Mouse (Mus musculus): ENCODE results near the gene Gpatch2. TPM values are rescaled to one million over a fixed set of nuclear protein-coding genes. Genes with fewer than 3 reads are reported as not detected.

Gpatch2 gene
- polyA plus RNA-seq, 1 experiment, result 5.9 TPM

DNA sequence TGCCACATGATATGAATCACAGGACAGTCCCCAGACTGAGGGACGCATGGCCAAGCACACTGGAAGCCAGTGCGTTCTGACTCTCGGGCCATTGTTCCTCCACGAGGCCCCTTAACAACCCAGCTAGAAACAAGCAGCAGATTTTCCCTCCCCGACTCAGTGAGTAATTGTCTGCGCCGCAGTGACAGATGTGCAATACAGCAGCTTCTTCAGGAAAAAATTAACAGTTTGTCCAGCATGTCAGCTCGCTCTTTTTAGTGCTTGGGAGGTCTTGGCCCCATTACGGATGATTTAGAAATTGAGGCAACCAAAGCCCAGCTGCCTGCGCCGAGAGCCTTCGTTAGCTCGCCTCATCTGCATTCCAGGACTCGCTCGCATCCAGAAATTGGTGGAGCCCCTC is 140.9 kb downstream of the Gpatch2 start:
- Histone ChIP-seq H3K4me1 (ENCODE audit: control insufficient read depth, insufficient read depth, insufficient read length, low read length) (no peaks in the 10 kb centered on the region), H3K27ac (replicated peaks; ENCODE audit: low read depth, low read length) (no peak overlapping the region), H3K4me3 (ENCODE audit: insufficient read depth, low read depth, low read length) (no peak overlapping the region)

DNA sequence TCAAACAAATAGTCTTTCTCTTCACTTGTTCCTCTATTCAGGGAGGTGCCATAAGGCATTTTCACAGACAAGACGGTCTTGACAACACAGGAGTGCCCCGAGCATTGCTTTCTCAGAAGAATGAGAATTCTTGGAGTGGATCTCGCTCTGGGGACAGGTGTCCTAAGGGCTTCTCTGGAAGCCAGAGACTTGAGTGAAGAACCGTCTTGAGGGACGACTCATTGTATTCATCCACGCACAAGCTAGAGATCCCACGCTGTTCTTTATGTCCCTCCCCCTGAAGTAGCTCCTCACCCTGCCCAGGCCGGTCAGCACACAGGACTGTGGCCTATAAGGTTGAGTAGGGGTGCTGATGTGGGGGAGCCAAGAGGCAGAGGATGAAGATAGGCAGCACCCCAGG is 141.6 kb downstream of the Gpatch2 start:
- no peaks in the 10 kb centered on the region for H3K4me1 ChIP-seq (ENCODE audit: control insufficient read depth, insufficient read depth, insufficient read length, low read length)
- H3K27ac ChIP-seq (replicated peaks; ENCODE audit: low read depth, low read length), result no peak overlapping the region
- no peak overlapping the region for H3K4me3 ChIP-seq (ENCODE audit: insufficient read depth, low read depth, low read length)

DNA sequence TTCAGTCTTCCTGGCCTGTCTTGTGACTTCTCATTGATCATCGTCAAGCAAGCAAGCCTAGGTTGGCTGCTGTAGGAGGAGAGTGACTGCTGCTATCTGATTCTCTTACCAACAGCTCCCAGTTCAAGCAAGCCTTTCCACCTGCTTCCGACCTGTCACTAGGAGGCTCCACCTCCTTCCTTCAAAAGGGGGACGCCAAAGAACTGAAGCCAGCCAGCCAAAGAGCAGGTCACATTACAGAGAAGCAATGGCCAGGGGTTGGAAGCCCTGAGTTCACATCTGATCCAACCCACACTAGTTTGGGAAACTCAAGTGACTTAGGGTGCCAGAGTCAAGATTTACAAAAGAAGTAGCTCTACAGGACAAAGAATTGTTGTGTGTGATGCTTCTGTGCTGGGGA is 144.9 kb downstream of the Gpatch2 start:
- H3K4me1 ChIP-seq (ENCODE audit: control insufficient read depth, insufficient read depth, insufficient read length, low read length), result no peaks in the 10 kb centered on the region
- H3K27ac ChIP-seq (replicated peaks; ENCODE audit: low read depth, low read length), result no peak overlapping the region
- H3K4me3 ChIP-seq (ENCODE audit: insufficient read depth, low read depth, low read length), result no peak overlapping the region

DNA sequence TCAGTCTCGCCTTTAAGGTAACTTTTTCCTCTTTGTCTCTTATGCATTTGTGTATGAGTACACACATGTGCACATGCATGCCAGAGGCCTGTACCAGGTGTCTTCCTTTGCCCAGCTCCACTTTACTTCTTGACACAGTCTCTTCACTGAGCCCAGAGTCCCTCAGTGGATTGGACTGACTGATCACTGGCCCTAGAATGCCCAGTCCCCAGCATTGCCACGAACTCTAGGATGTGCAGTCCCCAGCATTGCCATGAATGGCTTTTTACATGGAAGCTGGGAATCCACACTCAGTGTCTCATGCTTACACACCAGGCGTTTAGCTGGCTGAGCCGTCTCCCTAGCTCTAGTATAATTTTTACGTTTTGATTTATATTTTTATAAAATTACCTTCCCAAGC is 147.2 kb downstream of the Gpatch2 start:
- Histone ChIP-seq H3K4me1 (ENCODE audit: control insufficient read depth, insufficient read depth, insufficient read length, low read length) (no peaks in the 10 kb centered on the region), H3K4me3 (ENCODE audit: insufficient read depth, low read depth, low read length) (no peak overlapping the region), H3K27ac (replicated peaks; ENCODE audit: low read depth, low read length) (no peak overlapping the region; the same call in 1 of the 2 replicates)

DNA sequence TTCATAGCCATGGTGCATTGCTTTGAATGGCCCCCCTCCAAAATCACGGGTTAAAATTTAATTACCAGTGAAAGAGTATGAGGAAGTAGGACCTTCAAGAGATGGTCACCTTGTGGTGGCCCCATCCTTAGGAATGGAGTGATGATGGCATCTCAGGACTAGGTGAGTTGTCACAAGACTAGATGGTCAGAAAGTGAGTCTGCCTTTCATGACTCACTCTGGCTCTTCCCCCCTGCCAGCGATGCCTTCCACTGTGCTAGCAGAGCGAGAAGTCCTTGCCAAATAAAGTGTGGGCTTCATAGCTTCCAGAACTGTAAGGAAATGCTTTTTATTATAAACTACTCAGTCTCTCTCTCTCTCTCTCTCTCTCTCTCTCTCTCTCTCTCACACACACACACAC is 150.1 kb downstream of the Gpatch2 start:
- no peak overlapping the region for H3K27ac ChIP-seq (replicated peaks; ENCODE audit: low read depth, low read length)

DNA sequence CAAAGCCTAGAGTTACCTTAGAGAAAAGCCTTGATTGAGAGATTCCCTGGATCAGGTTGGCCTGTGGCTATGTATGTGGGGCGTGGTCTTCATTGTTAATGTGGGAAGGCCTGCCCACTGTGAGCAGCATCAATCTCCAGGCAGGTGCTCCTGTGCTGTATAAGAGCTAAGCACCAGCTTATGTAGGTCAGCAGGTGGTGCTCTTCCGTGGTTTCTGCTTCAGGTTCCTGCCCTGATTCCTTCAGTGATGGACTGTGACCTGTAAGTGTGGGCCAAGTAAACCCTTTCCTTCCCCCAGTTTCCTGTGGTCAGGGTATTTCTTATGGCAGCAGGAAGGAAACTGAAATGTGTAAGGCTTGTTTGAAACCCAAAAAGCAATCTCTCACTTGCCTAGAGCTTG is 151.5 kb downstream of the Gpatch2 start:
- Histone ChIP-seq H3K4me3 (ENCODE audit: insufficient read depth, low read depth, low read length) (no peak overlapping the region), H3K27ac (replicated peaks; ENCODE audit: low read depth, low read length) (no peak overlapping the region), H3K4me1 (ENCODE audit: control insufficient read depth, insufficient read depth, insufficient read length, low read length) (no peaks in the 10 kb centered on the region)

More for the DNA sequence above, 150.1 kb downstream of the Gpatch2 start:
- H3K4me3 ChIP-seq (ENCODE audit: insufficient read depth, low read depth, low read length), result no peak overlapping the region
- no peaks in the 10 kb centered on the region for H3K4me1 ChIP-seq (ENCODE audit: control insufficient read depth, insufficient read depth, insufficient read length, low read length)

DNA sequence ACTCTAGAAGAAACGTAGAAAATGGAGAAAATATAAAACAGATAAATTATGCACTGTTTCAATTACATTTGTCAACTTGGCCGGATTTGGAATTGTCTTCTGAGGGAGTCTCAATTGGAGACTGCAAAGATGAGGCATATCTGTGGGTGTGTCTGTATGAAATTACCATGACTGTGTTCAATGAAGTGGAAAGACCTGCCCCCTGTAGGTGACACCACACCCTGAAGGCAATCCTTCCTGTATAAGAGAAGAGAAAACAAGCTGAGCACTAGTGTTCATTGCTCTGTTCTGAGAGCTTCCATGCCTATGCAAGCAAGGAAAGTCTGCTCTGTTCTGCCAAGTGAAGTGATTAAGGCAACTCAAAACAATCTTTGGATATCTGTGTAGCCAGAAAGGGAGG is 153.7 kb downstream of the Gpatch2 start:
- Histone ChIP-seq H3K4me1 (ENCODE audit: control insufficient read depth, insufficient read depth, insufficient read length, low read length) (no peaks in the 10 kb centered on the region), H3K4me3 (ENCODE audit: insufficient read depth, low read depth, low read length) (no peak overlapping the region), H3K27ac (replicated peaks; ENCODE audit: low read depth, low read length) (no peak overlapping the region)

DNA sequence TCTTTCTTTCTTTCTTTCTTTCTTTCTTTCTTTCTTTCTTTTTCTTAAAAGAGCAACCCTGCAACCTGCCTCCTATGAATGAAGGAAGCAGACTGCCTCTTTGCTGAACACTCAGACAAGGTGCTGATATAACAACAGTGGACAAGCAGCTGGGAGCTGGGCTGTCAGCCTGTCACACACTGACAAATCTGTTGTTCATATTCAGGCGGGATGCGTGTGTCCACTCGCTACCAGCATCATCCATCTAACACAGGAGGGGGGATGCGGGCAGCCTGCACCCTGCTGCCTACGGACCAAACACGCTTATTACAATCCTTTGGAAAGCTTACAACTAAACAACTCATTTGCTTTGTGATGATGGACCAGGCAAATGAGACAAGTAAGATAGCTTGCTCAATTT is 158.2 kb downstream of the Gpatch2 start:
- no peaks in the 10 kb centered on the region for H3K4me1 ChIP-seq (ENCODE audit: control insufficient read depth, insufficient read depth, insufficient read length, low read length)
- H3K27ac ChIP-seq (replicated peaks; ENCODE audit: low read depth, low read length), result no peak overlapping the region
- no peak overlapping the region for H3K4me3 ChIP-seq (ENCODE audit: insufficient read depth, low read depth, low read length)

DNA sequence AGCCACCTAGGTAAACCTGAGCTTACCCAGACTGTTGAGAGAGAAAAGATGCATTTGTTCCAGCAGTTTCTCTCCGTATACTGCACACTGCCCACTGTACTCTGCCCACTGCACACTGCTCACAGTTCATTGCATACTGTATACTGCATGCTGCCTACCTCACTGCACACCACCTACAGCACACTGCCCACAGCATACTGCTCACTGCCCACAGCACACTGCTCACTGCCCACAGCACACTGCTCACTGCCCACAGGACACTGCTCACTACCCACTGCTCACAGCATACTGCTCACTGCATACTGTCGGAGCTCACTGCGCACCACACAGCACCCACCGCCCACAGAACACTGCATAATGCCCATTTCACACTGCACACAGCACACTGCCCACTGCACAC is 159.1 kb downstream of the Gpatch2 start:
- Histone ChIP-seq H3K4me1 (ENCODE audit: control insufficient read depth, insufficient read depth, insufficient read length, low read length) (no peaks in the 10 kb centered on the region), H3K4me3 (ENCODE audit: insufficient read depth, low read depth, low read length) (no peak overlapping the region), H3K27ac (replicated peaks; ENCODE audit: low read depth, low read length) (no peak overlapping the region)

DNA sequence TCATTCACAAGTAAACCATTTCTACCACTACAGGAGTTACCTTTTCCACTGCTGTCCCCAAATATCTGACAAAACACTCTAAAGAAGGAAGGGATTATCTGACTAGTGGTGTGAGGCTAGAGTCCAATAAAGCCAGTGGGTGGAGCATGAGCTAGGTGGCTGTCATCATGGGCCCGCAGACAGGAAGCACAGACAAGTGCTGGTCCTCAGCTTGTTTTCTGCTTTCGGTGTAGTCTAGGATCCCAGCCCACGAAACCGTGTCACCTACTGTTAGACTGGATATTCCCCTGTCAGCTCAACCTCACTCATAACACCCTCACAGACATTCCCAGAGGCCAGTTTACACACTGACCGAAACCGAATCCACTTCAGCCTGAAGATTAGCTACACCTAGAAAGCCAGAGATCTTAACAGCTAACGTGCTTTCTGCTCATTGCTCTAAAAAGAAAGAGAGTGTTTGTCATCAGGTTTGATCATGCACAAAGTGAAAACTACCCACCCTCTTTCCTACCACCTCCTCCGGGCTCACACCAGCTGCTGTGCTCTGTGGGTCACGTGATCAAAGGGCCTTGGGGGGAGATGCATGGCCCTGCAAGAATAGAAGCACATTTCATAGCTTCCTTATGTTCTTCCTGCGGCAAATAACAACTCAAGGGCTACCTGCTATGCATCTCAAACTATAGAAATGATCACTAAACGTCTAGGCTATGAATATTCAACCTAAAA is 161.8 kb downstream of the Gpatch2 start:
- no peaks in the 10 kb centered on the region for H3K4me1 ChIP-seq (ENCODE audit: control insufficient read depth, insufficient read depth, insufficient read length, low read length)
- no peak overlapping the region for H3K27ac ChIP-seq (replicated peaks; ENCODE audit: low read depth, low read length)
- no peak overlapping the region for H3K4me3 ChIP-seq (ENCODE audit: insufficient read depth, low read depth, low read length)

DNA sequence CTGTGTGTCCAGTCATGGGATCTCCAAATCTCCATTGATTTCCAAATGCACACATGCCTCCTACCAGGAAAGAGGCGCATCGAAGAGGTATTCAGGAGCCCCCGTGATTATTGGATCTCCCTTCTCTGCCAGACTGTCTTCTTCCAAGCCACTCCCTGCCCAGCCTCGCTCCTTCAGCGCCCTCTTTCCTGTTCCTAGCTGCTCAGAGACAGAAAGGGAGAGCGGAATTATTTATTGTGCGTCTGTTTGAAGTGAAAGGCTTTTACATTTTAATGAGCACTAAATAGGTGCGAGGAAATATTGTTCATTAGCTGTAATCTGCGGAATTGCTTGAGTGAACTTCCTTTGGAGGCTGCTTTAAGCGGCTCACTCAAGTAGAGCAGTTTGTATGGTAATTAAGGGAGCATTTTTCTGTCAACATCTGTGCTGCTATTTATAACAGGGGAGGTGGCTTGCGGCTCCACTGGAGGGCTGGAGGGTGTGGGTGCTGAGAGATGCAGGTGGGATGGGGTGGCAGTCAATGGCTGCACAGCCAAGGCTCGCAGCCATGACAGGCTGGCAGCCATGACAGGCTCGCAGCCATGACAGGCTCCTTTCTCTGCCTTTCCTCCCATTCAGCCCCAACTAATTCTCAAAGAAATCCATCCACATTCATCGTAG is 162.7 kb downstream of the Gpatch2 start:
- H3K27ac ChIP-seq (replicated peaks; ENCODE audit: low read depth, low read length), result no peak overlapping the region
- no peak overlapping the region for H3K4me3 ChIP-seq (ENCODE audit: insufficient read depth, low read depth, low read length)
- H3K4me1 ChIP-seq (ENCODE audit: control insufficient read depth, insufficient read depth, insufficient read length, low read length), result no peaks in the 10 kb centered on the region

DNA sequence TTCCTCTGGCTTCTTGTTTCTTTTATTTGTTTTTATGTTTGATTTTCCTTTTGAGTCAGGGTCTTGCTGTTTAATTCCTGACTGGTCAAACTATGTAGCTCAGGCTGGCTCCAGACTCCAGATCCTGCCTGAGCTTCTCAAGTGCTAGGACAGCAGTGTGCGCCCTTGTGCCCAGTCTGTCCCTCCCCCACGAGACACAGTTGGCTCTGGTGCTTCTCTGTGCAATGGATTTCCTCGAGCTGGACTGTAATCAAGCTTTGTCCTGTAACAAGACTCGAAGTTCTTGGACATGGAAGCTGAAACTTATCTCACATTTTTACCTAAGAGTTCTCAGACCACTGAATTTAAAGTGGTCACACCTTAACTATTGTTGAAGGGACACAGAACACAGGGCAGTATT is 174.2 kb downstream of the Gpatch2 start:
- Histone ChIP-seq H3K27ac (replicated peaks; ENCODE audit: low read depth, low read length) (no peak overlapping the region), H3K4me1 (ENCODE audit: control insufficient read depth, insufficient read depth, insufficient read length, low read length) (peaks cover 3% of the 10 kb centered on the region), H3K4me3 (ENCODE audit: insufficient read depth, low read depth, low read length) (no peak overlapping the region)

DNA sequence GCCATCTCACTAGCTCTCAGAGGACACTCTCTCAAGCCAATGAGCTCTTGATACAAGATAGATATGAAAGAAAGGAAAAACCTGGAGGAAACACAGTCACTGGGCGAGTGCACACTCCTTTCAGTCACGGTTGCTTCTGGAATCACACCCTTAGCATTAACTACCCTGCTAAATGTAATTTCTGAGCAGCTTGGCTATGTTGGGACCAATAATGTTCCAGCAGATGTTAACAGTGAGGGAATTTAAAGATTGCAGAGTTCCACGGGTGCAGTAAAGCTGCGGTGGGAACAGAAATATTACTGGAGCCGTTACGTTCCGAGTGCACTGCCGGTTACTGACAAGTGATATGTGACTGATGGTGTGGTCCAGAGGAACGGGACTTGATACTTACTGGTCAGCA is 185.5 kb downstream of the Gpatch2 start:
- Histone ChIP-seq H3K4me3 (ENCODE audit: insufficient read depth, low read depth, low read length) (no peak overlapping the region), H3K4me1 (ENCODE audit: control insufficient read depth, insufficient read depth, insufficient read length, low read length) (no peaks in the 10 kb centered on the region), H3K27ac (replicated peaks; ENCODE audit: low read depth, low read length) (no peak overlapping the region)
